Mouse (Mus musculus) neural tube, embryonic 14.5 days (tissue): Measurements from ENCODE around the gene Ern1. TPM values are rescaled to one million over a fixed set of nuclear protein-coding genes. Genes with fewer than 3 reads are reported as not detected.
"Not testable (repeated sequence)": the region's sequence is repeated elsewhere in the genome, so short reads cannot be mapped to it uniquely, and the experiment has no call there.

Source experiments
- ATAC-seq: fragments of 200-750 bp; cut with Nextera tagmentation; 2 replicates; pipeline ENCODE4 v1.8.0; 2017; ENCODE audit warnings: low read depth, mild to moderate bottlenecking, moderate TSS enrichment, moderate library complexity
- H3K27ac ChIP-seq: fragments of 300-500 bp; sonication (generic); 2 replicates; pipeline ENCODE4 v1.5.1; 2014; ENCODE audit warnings: low read depth, mild to moderate bottlenecking, control low read depth, low read length, moderate library complexity, mixed read lengths
- H3K27me3 ChIP-seq: fragments of 300-500 bp; sonication (generic); 2 replicates; pipeline ENCODE4 v1.6.1; 2014; ENCODE audit warnings: low read length; ENCODE audit not compliant: control insufficient read depth, insufficient read depth
- H3K36me3 ChIP-seq: fragments of 300-500 bp; sonication (generic); 2 replicates; pipeline ENCODE4 v1.6.1; 2014; ENCODE audit warnings: low read length, mixed read lengths; ENCODE audit not compliant: control insufficient read depth, insufficient read depth
- H3K4me1 ChIP-seq: fragments of 300-500 bp; sonication (generic); 2 replicates; pipeline ENCODE4 v1.6.1; 2014; ENCODE audit warnings: low read length; ENCODE audit not compliant: control insufficient read depth, insufficient read depth
- H3K4me2 ChIP-seq: fragments of 300-500 bp; sonication (generic); 2 replicates; pipeline ENCODE4 v1.6.1; 2014; ENCODE audit warnings: mild to moderate bottlenecking, low read depth, low read length, control low read depth
- H3K4me3 ChIP-seq: fragments of 300-500 bp; sonication (generic); 2 replicates; pipeline ENCODE4 v1.5.1; 2014; ENCODE audit warnings: low read depth, low read length, control low read depth, mixed read lengths
- H3K9ac ChIP-seq: fragments of 300-500 bp; sonication (generic); replicated peaks from 2 replicates; pipeline ENCODE4 v1.6.1; 2014; ENCODE audit warnings: low read depth, mild to moderate bottlenecking, control low read depth, low read length, mixed read lengths
- H3K9me3 ChIP-seq: fragments of 300-500 bp; sonication (generic); 2 replicates; pipeline ENCODE4 v1.6.1; 2016; ENCODE audit warnings: low read length; ENCODE audit not compliant: control insufficient read depth
- WGBS: fragments of 180-500 bp; shearing (Covaris S2); extraction: QIAGEN DNeasy Blood & Tissue Kit; methylation state at CpG from one replicate; pipeline ENCODE4 v1.1.7; 2014; 5-methylcytosine and 5-hydroxymethylcytosine counted together
- polyA plus RNA-seq: library from polyadenylated mRNA; unstranded; fragments of >200 nt; fragmentation: Nextera tagmentation; extraction: Ambion mirVana; gene quantifications from 2 replicates; pipeline ENCODE4 v1.2.1, GENCODE M21; 2014

The Ern1 gene
- polyA plus RNA-seq, 1 experiment from 2014 or later = 7.6 TPM

GRCm38 (mm10) chr11:106394055-106394454, 93.6 kb downstream of the Ern1 start:
- not testable (repeated sequence) for H3K4me2 ChIP-seq, H3K27ac ChIP-seq, H3K36me3 ChIP-seq, H3K4me3 ChIP-seq, ATAC-seq, H3K9me3 ChIP-seq, H3K4me1 ChIP-seq, H3K9ac ChIP-seq, H3K27me3 ChIP-seq
- 79% methylated on average over 2 of the region's 2 CpGs for WGBS

- ATAC-seq = no peak
- no peak overlapping the region for H3K4me3 ChIP-seq
- H3K27me3 ChIP-seq = no peaks in the 10 kb centered on the region
- peaks cover 3% of the 10 kb centered on the region; the same call in 1 of the 2 replicates for H3K36me3 ChIP-seq
- no peak overlapping the region for H3K27ac ChIP-seq
- WGBS = 74% methylated on average over 4 of the region's 4 CpGs
- no peak overlapping the region for H3K4me2 ChIP-seq
- H3K9ac ChIP-seq = no peak overlapping the region
- no peaks in the 10 kb centered on the region for H3K4me1 ChIP-seq
- H3K9me3 ChIP-seq = no peaks in the 10 kb centered on the region
These were observed 94.4 kb downstream of the Ern1 start for GRCm38 (mm10) chr11:106393331-106393616.

GRCm38 (mm10) chr11:106392597-106393330, 94.9 kb downstream of the Ern1 start:
- Histone ChIP-seq H3K4me2 (no peak overlapping the region), H3K4me1 (no peaks in the 10 kb centered on the region), H3K4me3 (no peak overlapping the region), H3K27ac (no peak overlapping the region), H3K36me3 (peaks cover 2% of the 10 kb centered on the region; the same call in 1 of the 2 replicates), H3K9ac (no peak overlapping the region), H3K27me3 (no peaks in the 10 kb centered on the region), H3K9me3 (no peaks in the 10 kb centered on the region)
- ATAC-seq = no peak
- WGBS = 66% methylated on average over 7 of the region's 7 CpGs

GRCm38 (mm10) chr11:106391546-106392188, 96.0 kb downstream of the Ern1 start:
- H3K4me3 ChIP-seq = no peak overlapping the region
- H3K4me1 ChIP-seq = no peaks in the 10 kb centered on the region
- H3K9me3 ChIP-seq = no peaks in the 10 kb centered on the region
- H3K9ac ChIP-seq = no peak overlapping the region
- no peaks in the 10 kb centered on the region for H3K27me3 ChIP-seq
- peak; percentile 79 for ATAC-seq
- H3K36me3 ChIP-seq = no peaks in the 10 kb centered on the region; the same call in 1 of the 2 replicates
- 30% methylated on average over 6 of the region's 6 CpGs for WGBS
- H3K4me2 ChIP-seq = no peak overlapping the region
- H3K27ac ChIP-seq = no peak overlapping the region

- no peak overlapping the region for H3K4me3 ChIP-seq
- no peak overlapping the region for H3K4me2 ChIP-seq
- 78% methylated on average over 3 of the region's 3 CpGs for WGBS
- H3K27me3 ChIP-seq = no peaks in the 10 kb centered on the region
- H3K4me1 ChIP-seq = no peaks in the 10 kb centered on the region
- no peaks in the 10 kb centered on the region for H3K9me3 ChIP-seq
- no peak overlapping the region for H3K9ac ChIP-seq
- H3K36me3 ChIP-seq = no peaks in the 10 kb centered on the region; the same call in 1 of the 2 replicates
- no peak overlapping the region for H3K27ac ChIP-seq
- no peak for ATAC-seq
These were observed 96.9 kb downstream of the Ern1 start for GRCm38 (mm10) chr11:106390757-106391156.

GRCm38 (mm10) chr11:106389611-106390010, 98.0 kb downstream of the Ern1 start:
- Histone ChIP-seq H3K4me1 (no peaks in the 10 kb centered on the region), H3K4me2 (no peak overlapping the region), H3K4me3 (no peak overlapping the region), H3K9me3 (no peaks in the 10 kb centered on the region), H3K27ac (no peak overlapping the region), H3K36me3 (no peaks in the 10 kb centered on the region; the same call in 1 of the 2 replicates), H3K27me3 (no peaks in the 10 kb centered on the region), H3K9ac (no peak overlapping the region)
- ATAC-seq = no peak
- WGBS = 37% methylated on average over 3 of the region's 3 CpGs

GRCm38 (mm10) chr11:106387791-106388216, 99.8 kb downstream of the Ern1 start, which contains the start of gene Icam2:
Icam2 (minus strand) TSS chr11:106388075.
- ATAC-seq = no peak
- no peaks in the 10 kb centered on the region for H3K9me3 ChIP-seq
- H3K4me2 ChIP-seq = no peak within 1 kb of the TSS
- no peak within 1 kb of the TSS for H3K27ac ChIP-seq
- no peak within 1 kb of the TSS for H3K9ac ChIP-seq
- no peaks in the 10 kb centered on the region for H3K27me3 ChIP-seq
- no peak within 1 kb of the TSS for H3K4me3 ChIP-seq
- no peaks in the 10 kb centered on the region for H3K4me1 ChIP-seq
- H3K36me3 ChIP-seq = no peaks in the 10 kb centered on the region
- 81% methylated on average over 6 of the region's 6 CpGs for WGBS

GRCm38 (mm10) chr11:106387020-106387419, 100.6 kb downstream of the Ern1 start:
- Histone ChIP-seq H3K4me3 (no peak overlapping the region), H3K36me3 (no peaks in the 10 kb centered on the region), H3K4me1 (no peaks in the 10 kb centered on the region), H3K9me3 (no peaks in the 10 kb centered on the region), H3K4me2 (no peak overlapping the region), H3K27me3 (no peaks in the 10 kb centered on the region), H3K27ac (no peak overlapping the region), H3K9ac (no peak overlapping the region)
- 78% methylated on average over 6 of the region's 6 CpGs for WGBS
- ATAC-seq = no peak

- Histone ChIP-seq H3K27ac (no peak overlapping the region), H3K27me3 (no peaks in the 10 kb centered on the region), H3K4me3 (no peak overlapping the region), H3K36me3 (no peaks in the 10 kb centered on the region), H3K4me1 (no peaks in the 10 kb centered on the region), H3K4me2 (no peak overlapping the region), H3K9ac (no peak overlapping the region), H3K9me3 (no peaks in the 10 kb centered on the region)
- ATAC-seq = no peak
- 92% methylated on average over 3 of the region's 3 CpGs for WGBS
These were observed 101.2 kb downstream of the Ern1 start for GRCm38 (mm10) chr11:106386409-106386808.
